Mouse (Mus musculus): Measurements from ENCODE around the gene Eri2. TPM values are rescaled to one million over a fixed set of nuclear protein-coding genes. Genes with fewer than 3 reads are reported as not detected.

Eri2 gene
- polyA plus RNA-seq, 1 experiment from 2014 or later, result 43.1 TPM

DNA sequence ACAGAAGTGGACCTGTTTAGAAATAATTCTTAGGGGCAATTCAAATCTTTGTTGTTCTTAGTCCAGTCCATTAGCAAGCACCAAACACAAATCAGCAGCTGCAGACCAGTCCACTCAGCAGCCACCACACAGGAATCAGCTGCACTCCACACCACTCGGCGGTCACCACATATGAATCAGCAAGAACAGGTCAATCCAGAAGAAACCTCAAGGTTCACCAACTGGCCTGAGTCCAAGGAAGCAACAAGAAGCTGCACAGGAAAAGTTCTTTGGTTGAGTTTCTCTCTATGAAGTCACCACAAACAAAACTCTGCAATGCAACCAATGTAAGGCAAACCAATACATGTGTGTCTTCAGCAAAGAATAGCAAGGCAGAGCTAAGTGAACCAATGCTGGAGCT, 66.2 kb downstream of the Eri2 start:
- Histone ChIP-seq H3K4me1 (replicated peaks; ENCODE audit: control insufficient read depth, insufficient read depth, low read length) (no peaks in the 10 kb centered on the region), H3K36me3 (ENCODE audit: control insufficient read depth, insufficient read depth, low read length) (no peaks in the 10 kb centered on the region), H3K9me3 (ENCODE audit: control insufficient read depth, low read length) (no peaks in the 10 kb centered on the region), H3K9ac (ENCODE audit: low read length) (no peak overlapping the region), H3K27me3 (ENCODE audit: control insufficient read depth, insufficient read depth, low read length) (no peaks in the 10 kb centered on the region), H3K27ac (ENCODE audit: low read depth, low read length) (no peak overlapping the region), H3K4me3 (ENCODE audit: low read depth, low read length) (no peak overlapping the region), H3K4me2 (ENCODE audit: low read depth, low read length, severe bottlenecking) (no peak overlapping the region)
- WGBS, result 96% methylated on average over 2 of the region's 2 CpGs
- ATAC-seq (replicated peaks; ENCODE audit: low FRiP score) (no peak), DNase-seq (ENCODE audit: low spot score) (no peak)

DNA sequence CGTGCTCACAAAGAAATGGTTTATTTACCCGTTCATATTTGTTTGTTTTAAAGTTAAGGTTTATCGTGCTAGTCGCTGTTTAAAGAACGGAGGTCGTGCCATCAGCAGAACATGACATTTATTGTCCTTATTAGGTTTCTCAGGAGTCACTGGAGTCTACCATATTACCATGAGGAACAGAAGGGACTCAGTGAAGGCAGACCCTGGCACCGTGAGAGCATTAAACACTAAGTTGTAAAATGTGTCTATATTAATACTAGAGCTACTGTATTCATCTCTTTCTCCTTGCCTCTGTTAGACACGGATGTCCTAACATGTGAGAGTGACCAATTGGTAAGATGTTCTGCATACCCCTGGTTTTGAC, 72.9 kb downstream of the Eri2 start:
- H3K4me2 ChIP-seq (ENCODE audit: low read depth, low read length, severe bottlenecking), result peak overlapping the region; percentile 74
- H3K9me3 ChIP-seq (ENCODE audit: control insufficient read depth, low read length), result no peaks in the 10 kb centered on the region
- peak overlapping the region; percentile 93 for H3K4me3 ChIP-seq (ENCODE audit: low read depth, low read length)
- WGBS, result 19% methylated on average over 8 of the region's 8 CpGs
- no peaks in the 10 kb centered on the region for H3K27me3 ChIP-seq (ENCODE audit: control insufficient read depth, insufficient read depth, low read length)
- peaks cover 6% of the 10 kb centered on the region; the same call in 1 of the 2 replicates for H3K36me3 ChIP-seq (ENCODE audit: control insufficient read depth, insufficient read depth, low read length)
- H3K9ac ChIP-seq (ENCODE audit: low read length), result peak overlapping the region; percentile 84; the same call in 1 of the 2 replicates
- H3K4me1 ChIP-seq (replicated peaks; ENCODE audit: control insufficient read depth, insufficient read depth, low read length), result 0 out of 2 replicates have a peak, but pooled peaks cover 2% of the 10 kb centered on the region
- peak; percentile 48 for ATAC-seq (replicated peaks; ENCODE audit: low FRiP score)
- H3K27ac ChIP-seq (ENCODE audit: low read depth, low read length), result no peak overlapping the region
- DNase-seq (ENCODE audit: low spot score), result no peak

DNA sequence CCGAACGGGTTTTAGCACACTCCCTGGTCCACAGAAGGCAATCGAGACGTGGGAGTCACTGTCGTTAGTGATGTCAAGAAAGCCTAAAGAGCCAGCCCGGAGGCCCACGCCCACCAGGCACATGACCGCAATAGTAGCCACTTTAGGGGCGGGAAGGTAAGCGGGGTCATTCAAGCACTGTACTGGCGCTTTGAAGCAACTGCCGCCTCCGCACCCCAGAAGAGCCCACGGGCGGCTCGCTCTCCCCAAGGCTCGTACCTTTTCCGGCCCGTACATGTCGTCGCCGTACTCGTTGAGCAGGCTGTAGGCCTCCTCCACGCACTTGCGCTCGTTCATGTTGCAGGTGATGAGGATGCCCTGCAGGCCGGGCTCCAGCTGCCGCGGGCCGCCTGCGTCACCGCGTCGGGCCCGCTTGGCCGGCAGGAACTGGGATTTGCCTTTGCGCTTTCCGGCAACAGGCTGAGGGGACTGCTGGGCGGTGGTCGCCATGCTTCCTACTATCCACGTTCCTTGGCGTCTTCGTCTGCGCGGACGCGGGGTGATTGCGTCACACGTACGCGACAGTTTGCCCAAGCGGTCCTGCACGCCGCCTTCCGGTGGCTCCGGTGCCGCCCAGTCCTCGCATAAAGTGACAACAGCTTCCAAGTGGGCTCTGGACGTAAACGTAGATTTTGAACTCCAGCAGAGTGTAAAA, 73.5 kb downstream of the Eri2 start, which contains the start of gene Thumpd1:
Thumpd1 (minus strand) TSS at position 546 of the 694 bp plus-strand sequence.
- H3K9ac ChIP-seq (ENCODE audit: low read length), result peak within 1 kb of the TSS; percentile 84
- H3K4me1 ChIP-seq (replicated peaks; ENCODE audit: control insufficient read depth, insufficient read depth, low read length), result 0 out of 2 replicates have a peak, but pooled peaks cover 2% of the 10 kb centered on the region
- peak within 1 kb of the TSS; percentile 74 for H3K4me2 ChIP-seq (ENCODE audit: low read depth, low read length, severe bottlenecking)
- H3K9me3 ChIP-seq (ENCODE audit: control insufficient read depth, low read length), result no peaks in the 10 kb centered on the region
- ATAC-seq (replicated peaks; ENCODE audit: low FRiP score) (peak; percentile 96), DNase-seq (ENCODE audit: low spot score) (peak; percentile 96)
- peak within 1 kb of the TSS; percentile 93 for H3K4me3 ChIP-seq (ENCODE audit: low read depth, low read length)
- peaks cover 10% of the 10 kb centered on the region; the same call in 1 of the 2 replicates for H3K36me3 ChIP-seq (ENCODE audit: control insufficient read depth, insufficient read depth, low read length)
- under 1% methylated on average over 60 of the region's 60 CpGs for WGBS
- no peak within 1 kb of the TSS for H3K27ac ChIP-seq (ENCODE audit: low read depth, low read length)
- no peaks in the 10 kb centered on the region for H3K27me3 ChIP-seq (ENCODE audit: control insufficient read depth, insufficient read depth, low read length)

Other genes with a start within 250 kb of the Eri2 start
- not detected in 2 replicates for gene Acsm2, start 239.7 kb downstream of the Eri2 start, polyA plus RNA-seq (2014; fragmentation: Nextera tagmentation; extraction: Ambion mirVana)
- gene Acsm1, start 187.0 kb downstream of the Eri2 start, polyA plus RNA-seq (2014; fragmentation: Nextera tagmentation; extraction: Ambion mirVana), result not detected in 2 replicates
- 0.92 and 1.7 TPM in 2 replicates for gene Acsm4, start 104.0 kb downstream of the Eri2 start, polyA plus RNA-seq (2014; fragmentation: Nextera tagmentation; extraction: Ambion mirVana)
- 101 TPM in 2 replicates for gene Thumpd1, start 73.3 kb downstream of the Eri2 start, polyA plus RNA-seq (2014; fragmentation: Nextera tagmentation; extraction: Ambion mirVana)
- 0.17 and 0.84 TPM in 2 replicates for gene Acsm3, start 33.1 kb downstream of the Eri2 start, polyA plus RNA-seq (2014; fragmentation: Nextera tagmentation; extraction: Ambion mirVana)
- gene Rexo5, start 52 bp downstream of the Eri2 start, polyA plus RNA-seq (2014; fragmentation: Nextera tagmentation; extraction: Ambion mirVana), result 24.9 and 27.5 TPM in 2 replicates
- gene Lyrm1, start 101.8 kb upstream of the Eri2 start, polyA plus RNA-seq (2014; fragmentation: Nextera tagmentation; extraction: Ambion mirVana), result 9.6 and 10.2 TPM in 2 replicates
- 9.4 and 10.2 TPM in 2 replicates for gene Dcun1d3, start 102.2 kb upstream of the Eri2 start, polyA plus RNA-seq (2014; fragmentation: Nextera tagmentation; extraction: Ambion mirVana)